Mouse (Mus musculus): ENCODE data around the gene Tomm7. TPM values are rescaled to one million over a fixed set of nuclear protein-coding genes. Genes with fewer than 3 reads are reported as not detected.
"Not testable (repeated sequence)": the region's sequence is repeated elsewhere in the genome, so short reads cannot be mapped to it uniquely, and the experiment has no call there.

The Tomm7 gene
- polyA plus RNA-seq, 1 experiment = 213 TPM

DNA sequence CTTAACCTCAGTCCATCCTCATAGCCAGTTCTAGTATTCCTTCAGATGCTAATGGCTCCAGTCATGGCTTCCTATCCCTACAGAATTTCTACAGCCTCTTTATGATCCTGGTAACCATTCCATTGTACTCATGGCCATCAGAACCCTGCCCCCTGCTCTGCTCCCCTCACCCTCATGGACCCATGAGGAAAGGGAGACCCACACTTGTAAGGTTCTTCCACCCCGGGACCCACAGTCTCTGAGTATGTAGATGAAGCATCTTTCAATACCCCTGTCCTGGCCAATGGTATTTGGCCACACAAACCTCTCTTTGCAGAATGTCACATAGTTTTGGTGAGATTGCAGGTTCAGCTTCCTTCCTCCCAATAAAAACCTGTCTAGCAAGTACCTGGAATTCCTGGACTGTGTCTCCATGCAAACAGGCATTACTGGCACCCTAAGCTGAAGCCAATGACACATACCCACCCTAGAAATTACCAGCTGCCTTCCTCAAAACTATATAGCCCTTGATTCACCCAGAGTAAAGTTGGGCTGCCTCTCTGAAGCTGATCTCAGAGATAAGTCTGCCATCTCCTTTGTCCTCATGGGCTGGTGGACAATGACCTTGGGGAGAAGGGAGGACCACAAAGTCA is 15.2 kb upstream of the Tomm7 start:
- Histone ChIP-seq H3K27ac (replicated peaks; ENCODE audit: low read depth, low read length) (no peak overlapping the region), H3K4me3 (ENCODE audit: insufficient read depth, low read depth, low read length) (no peak overlapping the region), H3K4me1 (ENCODE audit: control insufficient read depth, insufficient read depth, insufficient read length, low read length) (peaks cover 3% of the 10 kb centered on the region; the same call in 1 of the 2 replicates)

DNA sequence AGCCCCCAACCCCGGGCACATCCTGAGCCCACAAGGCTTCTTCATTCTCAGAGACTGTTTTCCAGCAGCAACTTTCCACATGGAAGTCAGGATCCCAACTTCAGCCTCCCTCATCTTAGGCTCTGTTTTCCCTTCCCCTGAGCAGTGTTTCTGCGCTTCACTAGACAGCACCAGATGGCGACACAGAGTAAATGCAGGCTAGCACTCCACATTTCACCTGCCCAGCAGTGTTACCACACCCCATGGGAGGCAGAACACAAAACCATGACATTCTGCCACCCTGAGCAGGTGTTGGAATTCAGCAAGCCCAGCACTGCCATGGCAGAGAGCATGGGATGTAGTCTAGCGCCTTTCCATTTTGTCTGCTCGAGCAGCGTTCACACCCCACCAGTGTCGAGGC is 14.7 kb upstream of the Tomm7 start:
- Histone ChIP-seq H3K4me3 (ENCODE audit: insufficient read depth, low read depth, low read length) (no peak overlapping the region), H3K4me1 (ENCODE audit: control insufficient read depth, insufficient read depth, insufficient read length, low read length) (peaks cover under 1% of the 10 kb centered on the region; the same call in 1 of the 2 replicates), H3K27ac (replicated peaks; ENCODE audit: low read depth, low read length) (no peak overlapping the region)

DNA sequence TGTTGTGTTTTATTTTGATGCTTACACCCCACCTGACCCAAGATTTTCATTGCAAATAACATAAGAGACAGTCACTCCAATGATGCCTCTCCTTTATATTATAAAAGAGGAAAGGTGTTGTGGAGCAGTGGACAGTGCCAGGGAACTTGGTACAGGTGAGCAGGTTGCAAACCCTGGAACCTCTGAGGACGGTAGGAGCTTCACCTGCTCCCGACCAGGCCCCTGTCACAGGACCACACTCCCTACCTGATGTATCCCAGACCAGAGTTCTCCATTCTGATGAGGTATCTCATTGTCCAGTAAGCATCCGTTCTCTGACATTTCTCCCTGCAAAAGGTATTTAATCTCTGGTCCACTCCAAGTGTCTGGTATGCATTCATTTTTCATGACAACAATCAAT is 14.0 kb upstream of the Tomm7 start:
- H3K4me1 ChIP-seq (ENCODE audit: control insufficient read depth, insufficient read depth, insufficient read length, low read length) = no peaks in the 10 kb centered on the region; the same call in 1 of the 2 replicates
- no peak overlapping the region for H3K27ac ChIP-seq (replicated peaks; ENCODE audit: low read depth, low read length)
- H3K4me3 ChIP-seq (ENCODE audit: insufficient read depth, low read depth, low read length) = no peak overlapping the region

DNA sequence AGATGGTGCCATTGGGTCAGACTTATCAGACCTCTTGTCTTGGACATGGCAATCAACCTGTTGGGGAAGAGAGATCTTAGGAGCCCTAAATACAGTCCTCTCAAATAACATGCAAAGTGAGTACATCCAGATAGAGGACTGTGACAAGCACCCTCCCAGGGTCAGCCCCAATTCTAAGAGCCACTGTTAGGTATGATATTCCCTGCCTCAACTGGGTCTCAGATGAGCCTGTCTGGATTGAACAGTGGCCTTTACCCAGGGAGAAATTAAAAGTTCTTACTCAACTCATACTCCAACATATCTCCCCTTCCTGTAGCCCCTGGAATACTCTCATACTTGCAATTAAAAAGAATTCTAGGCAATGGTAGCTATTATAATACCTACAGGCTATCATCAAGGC is 13.2 kb upstream of the Tomm7 start:
- Histone ChIP-seq H3K4me1 (ENCODE audit: control insufficient read depth, insufficient read depth, insufficient read length, low read length) (no peaks in the 10 kb centered on the region; the same call in 1 of the 2 replicates), H3K4me3 (ENCODE audit: insufficient read depth, low read depth, low read length) (no peak overlapping the region), H3K27ac (replicated peaks; ENCODE audit: low read depth, low read length) (no peak overlapping the region)

DNA sequence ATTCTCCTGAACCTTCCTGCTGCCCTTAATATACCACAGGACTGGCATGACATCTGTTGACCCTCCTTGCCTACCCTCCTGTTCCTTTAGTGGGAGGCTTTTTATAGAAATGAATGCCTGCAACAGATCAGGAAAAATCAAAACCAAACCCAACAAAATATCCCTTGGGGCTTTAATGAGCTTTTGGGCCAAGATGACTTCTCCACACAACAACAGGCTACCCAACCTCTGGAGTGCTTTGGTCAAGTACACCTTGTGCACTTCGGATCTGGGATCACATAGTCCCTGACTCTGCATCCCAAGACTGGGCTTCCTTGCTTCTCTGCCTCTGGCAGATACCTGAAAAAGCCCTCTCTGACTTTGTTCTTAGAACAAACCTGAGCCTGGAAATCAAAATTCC is 12.2 kb upstream of the Tomm7 start:
- Histone ChIP-seq H3K4me1 (ENCODE audit: control insufficient read depth, insufficient read depth, insufficient read length, low read length) (no peaks in the 10 kb centered on the region), H3K27ac (replicated peaks; ENCODE audit: low read depth, low read length) (no peak overlapping the region)

DNA sequence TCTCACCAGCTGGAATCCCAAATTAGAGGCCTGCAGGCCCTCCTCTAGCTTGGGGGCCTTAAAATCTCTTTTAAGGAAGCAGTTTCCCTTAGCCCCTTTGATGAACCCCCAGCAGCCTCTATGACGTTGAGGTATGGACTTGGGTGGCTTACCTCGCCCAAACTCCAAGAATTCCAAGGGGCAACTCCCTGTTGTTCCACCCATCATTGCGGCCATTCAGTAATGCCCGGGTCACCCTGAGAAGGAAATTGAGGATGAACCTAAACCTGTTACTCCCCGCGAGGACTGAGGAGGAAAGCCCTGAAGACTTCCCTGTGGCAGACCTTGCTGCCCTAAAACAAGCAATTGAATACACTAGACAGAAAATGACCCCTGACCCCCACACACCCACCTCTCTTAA is 11.5 kb upstream of the Tomm7 start:
- Histone ChIP-seq H3K4me3 (ENCODE audit: insufficient read depth, low read depth, low read length) (no peak overlapping the region), H3K27ac (replicated peaks; ENCODE audit: low read depth, low read length) (no peak overlapping the region), H3K4me1 (ENCODE audit: control insufficient read depth, insufficient read depth, insufficient read length, low read length) (no peaks in the 10 kb centered on the region; the same call in 1 of the 2 replicates)

More for the DNA sequence above, 12.2 kb upstream of the Tomm7 start:
- no peak overlapping the region for H3K4me3 ChIP-seq (ENCODE audit: insufficient read depth, low read depth, low read length)

DNA sequence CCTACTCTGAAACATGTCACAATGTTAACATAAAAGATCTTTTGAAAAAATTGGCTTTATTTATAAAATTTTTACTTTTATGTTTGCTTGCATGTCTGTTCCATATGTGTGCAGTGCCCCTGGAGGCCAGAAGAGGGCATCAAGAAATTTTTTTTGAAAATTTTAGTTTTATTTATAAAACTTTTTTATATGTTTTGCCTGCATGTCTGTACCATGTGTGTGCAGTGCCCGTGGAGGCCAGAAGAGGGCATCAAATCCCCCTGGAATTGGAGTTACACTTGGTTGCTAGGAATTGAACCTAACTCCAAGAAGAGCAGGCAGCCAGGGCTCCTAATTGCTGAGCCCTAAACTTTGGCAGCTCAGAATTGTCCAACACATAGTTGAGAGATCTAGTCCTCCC is 9.0 kb upstream of the Tomm7 start:
- H3K4me3 ChIP-seq (ENCODE audit: insufficient read depth, low read depth, low read length); H3K4me1 ChIP-seq (ENCODE audit: control insufficient read depth, insufficient read depth, insufficient read length, low read length); H3K27ac ChIP-seq (replicated peaks; ENCODE audit: low read depth, low read length): not testable (repeated sequence)

DNA sequence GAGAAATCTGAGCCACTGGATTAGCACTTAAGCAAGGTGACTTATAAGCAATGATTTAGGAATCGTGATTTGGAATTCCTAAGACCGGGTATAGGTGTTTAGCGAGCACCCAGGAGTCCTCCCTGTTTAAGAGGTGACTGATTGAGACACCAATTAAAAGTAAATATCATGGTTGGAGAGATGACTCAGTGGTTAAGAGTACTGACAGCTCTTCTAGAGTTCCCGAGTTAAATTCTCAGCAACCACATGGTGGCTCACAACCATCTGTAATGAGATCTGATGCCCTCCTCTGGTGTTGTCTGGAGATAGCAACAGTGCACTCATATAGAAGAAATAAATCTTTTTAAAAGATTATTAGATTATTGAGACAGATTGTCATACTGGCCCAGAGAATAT is 7.2 kb upstream of the Tomm7 start:
- Histone ChIP-seq H3K4me3 (ENCODE audit: insufficient read depth, low read depth, low read length) (peak overlapping the region; percentile 97), H3K27ac (replicated peaks; ENCODE audit: low read depth, low read length) (peak overlapping the region; percentile 80; the same call in 1 of the 2 replicates)
- not testable (repeated sequence) for H3K4me1 ChIP-seq (ENCODE audit: control insufficient read depth, insufficient read depth, insufficient read length, low read length)

DNA sequence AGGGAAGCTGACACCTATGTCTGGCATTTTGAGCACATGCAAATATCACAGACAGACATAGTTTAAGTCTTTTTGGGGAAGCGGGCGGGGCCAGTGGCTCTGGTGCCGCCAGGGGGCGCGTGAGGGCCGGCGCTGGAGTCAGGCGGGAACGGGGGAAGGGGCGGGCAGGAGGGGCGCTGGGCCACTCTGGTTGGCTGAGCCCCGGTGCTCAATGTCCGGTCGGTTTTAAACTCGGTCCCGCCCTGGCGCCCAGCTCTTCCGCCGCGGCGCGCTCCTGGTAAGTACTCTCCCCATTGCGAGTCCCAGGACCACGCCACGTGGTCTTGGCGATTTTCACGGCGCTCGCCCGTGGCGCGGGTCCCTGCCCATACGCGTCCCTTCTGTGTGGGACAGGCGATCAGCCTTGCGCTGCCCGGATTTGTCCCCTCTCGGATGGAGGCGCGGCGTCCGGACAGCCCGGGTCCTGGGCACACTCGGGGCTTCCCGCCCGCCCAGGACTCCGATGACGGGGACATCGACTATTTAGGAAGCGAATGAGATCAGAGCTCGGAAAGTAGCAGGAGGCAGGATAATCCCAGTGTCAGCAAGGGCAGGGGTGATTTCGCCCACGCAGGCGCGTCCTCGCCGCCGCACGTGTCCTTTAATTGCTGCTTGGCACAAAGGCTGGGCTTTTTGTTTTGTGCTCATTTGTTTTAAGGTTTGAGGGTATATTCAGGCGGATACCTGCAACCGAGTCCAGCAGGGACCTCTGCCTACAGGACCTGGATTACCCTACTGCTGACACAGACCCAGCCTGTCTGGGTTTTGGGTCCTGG is 6.6 kb upstream of the Tomm7 start:
- Histone ChIP-seq H3K4me1 (ENCODE audit: control insufficient read depth, insufficient read depth, insufficient read length, low read length) (no peaks in the 10 kb centered on the region; the same call in 1 of the 2 replicates), H3K4me3 (ENCODE audit: insufficient read depth, low read depth, low read length) (peak overlapping the region; percentile 97), H3K27ac (replicated peaks; ENCODE audit: low read depth, low read length) (peak overlapping the region; percentile 80)

DNA sequence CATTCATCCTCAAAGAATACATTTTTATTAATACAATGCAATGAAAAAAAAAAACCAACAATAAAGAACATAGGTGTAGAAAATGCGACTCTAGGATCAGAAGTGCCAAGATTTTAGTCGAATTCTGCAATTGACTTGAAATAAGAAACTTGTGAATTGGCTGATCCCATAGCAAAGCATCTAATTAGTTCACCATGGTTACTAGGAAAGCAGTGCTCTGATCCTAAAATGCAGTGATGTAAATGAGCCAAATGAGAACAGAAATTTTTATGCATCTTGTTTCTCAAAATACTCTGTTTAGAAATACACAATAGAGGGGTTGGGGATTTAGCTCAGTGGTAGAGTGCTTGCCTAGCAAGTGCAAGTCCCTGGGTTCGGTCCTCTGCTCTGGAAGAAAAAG is 1.2 kb upstream of the Tomm7 start:
- Histone ChIP-seq H3K4me1 (ENCODE audit: control insufficient read depth, insufficient read depth, insufficient read length, low read length) (0 out of 2 replicates have a peak, but pooled peaks cover 3% of the 10 kb centered on the region), H3K27ac (replicated peaks; ENCODE audit: low read depth, low read length) (no peak overlapping the region), H3K4me3 (ENCODE audit: insufficient read depth, low read depth, low read length) (no peak overlapping the region)

DNA sequence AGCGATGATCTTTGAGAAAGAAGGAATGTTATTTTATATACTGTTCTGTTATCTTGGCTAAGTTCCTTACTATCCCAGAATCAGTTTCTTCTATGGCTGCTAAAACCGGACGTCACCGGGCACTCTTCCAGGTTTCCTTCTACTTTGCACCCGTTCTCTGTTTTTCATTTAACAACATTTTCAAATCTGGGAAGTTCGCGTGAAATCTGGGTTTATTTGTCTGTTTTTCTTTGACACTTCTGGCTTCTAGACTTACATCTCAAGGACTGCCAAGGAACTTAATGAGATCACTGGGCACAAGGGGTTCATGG is 525 bp upstream of the Tomm7 start:
- Histone ChIP-seq H3K4me3 (ENCODE audit: insufficient read depth, low read depth, low read length) (peak overlapping the region; percentile 68), H3K27ac (replicated peaks; ENCODE audit: low read depth, low read length) (peak overlapping the region; percentile 81), H3K4me1 (ENCODE audit: control insufficient read depth, insufficient read depth, insufficient read length, low read length) (0 out of 2 replicates have a peak, but pooled peaks cover 3% of the 10 kb centered on the region)

DNA sequence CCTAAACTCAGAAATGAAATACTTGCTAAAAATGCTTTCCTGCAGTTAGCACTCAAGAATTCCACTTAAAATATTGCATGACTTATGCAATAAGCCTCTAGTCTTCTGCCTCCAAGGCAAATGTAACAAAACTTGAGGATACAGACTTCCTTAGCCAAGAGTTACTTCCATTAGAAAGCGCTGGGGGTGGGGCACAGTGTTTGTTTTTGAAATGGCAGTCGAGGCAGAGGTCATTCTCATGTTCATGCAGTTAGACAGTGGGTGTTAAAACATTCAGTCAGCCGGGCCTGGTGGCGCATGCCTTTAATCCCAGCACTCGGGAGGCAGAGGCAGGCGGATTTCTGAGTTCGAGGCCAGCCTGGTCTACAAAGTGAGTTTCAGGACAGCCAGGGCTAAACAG is 5.8 kb downstream of the Tomm7 start:
- Histone ChIP-seq H3K4me3 (ENCODE audit: insufficient read depth, low read depth, low read length) (no peak overlapping the region), H3K4me1 (ENCODE audit: control insufficient read depth, insufficient read depth, insufficient read length, low read length) (0 out of 2 replicates have a peak, but pooled peaks cover 3% of the 10 kb centered on the region), H3K27ac (replicated peaks; ENCODE audit: low read depth, low read length) (no peak overlapping the region; the same call in 1 of the 2 replicates)

DNA sequence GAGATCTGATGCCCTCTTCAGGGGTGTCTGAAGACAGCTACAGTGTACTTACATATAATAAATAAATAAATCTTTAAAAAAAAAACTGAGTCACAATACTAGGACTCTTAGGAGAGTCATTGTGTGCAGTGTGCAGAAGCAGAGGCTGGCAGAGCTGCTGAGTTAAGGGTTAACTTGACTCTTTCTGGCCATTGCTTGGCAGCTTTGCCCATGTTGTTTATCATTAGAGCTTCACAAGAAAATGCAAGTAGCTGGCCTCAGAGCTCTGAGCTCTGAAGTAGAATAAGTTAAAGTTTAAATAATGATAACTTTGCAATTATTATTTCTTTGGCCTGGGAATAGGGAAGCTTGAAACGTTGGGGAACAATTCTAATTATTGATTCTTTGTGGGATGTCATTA is 8.3 kb downstream of the Tomm7 start:
- H3K4me1 ChIP-seq (ENCODE audit: control insufficient read depth, insufficient read depth, insufficient read length, low read length); H3K27ac ChIP-seq (replicated peaks; ENCODE audit: low read depth, low read length); H3K4me3 ChIP-seq (ENCODE audit: insufficient read depth, low read depth, low read length): not testable (repeated sequence)

DNA sequence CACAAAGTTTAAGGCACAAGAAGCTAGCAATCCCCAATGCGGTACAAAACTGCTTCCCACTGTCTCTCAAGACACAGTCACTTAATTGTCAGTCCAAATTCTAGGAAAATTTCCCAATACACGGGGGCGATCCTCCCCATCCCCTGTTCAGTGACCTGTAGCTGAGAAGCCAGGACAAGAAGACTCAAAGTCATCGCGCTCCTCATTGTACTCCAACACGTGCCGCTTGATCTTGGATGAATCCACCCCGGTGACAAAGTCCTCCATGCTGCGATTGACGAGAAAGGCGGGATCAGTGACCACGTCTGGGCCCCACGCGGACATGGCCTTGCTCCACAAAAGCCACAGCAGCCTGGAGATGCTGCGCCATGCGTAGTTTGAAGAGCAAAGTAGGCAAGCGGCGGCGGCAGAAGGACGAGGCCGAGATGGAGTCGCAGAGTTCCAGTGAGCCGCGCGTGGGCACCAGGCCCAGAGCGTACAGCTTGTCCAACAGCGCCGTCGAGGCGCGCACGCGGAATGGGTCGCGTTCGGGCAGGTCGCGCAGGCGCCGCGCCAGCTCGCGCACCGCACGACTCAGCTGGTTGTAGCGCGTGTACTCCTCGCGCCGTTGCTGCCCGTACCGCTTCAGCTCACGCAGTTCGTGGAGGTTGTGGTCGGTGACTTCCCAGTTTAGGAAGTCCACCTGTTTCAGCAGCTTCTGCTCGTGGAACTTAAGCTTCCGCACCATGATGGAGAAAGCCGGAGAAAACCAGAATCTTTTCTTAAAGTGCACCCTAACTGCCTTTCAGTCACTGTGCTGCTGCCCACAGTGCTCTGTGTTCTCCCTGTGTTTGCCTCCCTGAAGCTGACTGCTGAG is 12.8 kb downstream of the Tomm7 start:
- Histone ChIP-seq H3K27ac (replicated peaks; ENCODE audit: low read depth, low read length) (no peak overlapping the region), H3K4me3 (ENCODE audit: insufficient read depth, low read depth, low read length) (no peak overlapping the region), H3K4me1 (ENCODE audit: control insufficient read depth, insufficient read depth, insufficient read length, low read length) (no peaks in the 10 kb centered on the region)

DNA sequence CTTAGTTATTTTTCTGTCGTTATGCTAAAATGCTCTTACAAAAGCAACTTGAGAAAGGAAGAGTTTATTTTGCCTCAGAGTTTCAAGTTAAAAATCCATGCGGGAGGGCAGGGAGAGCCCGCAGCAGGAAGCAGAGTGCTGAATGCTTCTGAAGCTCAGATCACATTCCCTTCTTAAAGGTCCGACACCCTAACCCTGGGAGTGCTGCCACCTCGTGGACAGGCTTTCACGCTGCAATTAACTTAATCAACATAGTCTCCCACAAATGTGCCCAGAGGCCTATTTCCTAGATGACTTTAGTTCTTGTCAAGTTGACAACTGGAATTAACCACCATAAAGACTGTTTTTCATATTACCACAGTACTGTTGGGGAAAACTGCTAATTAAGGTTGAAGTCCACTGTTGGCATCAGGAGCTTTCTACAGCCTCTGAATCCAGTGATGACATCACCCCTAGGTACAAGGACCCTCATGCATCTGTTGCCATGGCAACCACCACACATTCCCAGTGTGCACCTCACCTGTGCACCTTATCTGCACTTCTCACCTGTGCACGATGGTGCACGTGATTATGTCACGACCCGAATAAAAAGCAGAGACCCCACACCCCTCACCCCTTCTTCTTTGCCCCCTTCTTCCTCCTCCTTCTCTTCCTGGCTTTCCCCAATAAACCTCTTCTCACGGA is 17.5 kb downstream of the Tomm7 start:
- Histone ChIP-seq H3K4me1 (ENCODE audit: control insufficient read depth, insufficient read depth, insufficient read length, low read length) (no peaks in the 10 kb centered on the region), H3K27ac (replicated peaks; ENCODE audit: low read depth, low read length) (no peak overlapping the region), H3K4me3 (ENCODE audit: insufficient read depth, low read depth, low read length) (no peak overlapping the region)
